Mouse (Mus musculus) embryonic facial prominence, embryonic 15.5 days (tissue): ENCODE data around the gene Ablim1. TPM values are rescaled to one million over a fixed set of nuclear protein-coding genes. Genes with fewer than 3 reads are reported as not detected.

Experiments
- ATAC-seq: fragments of 200-750 bp; cut with Nextera tagmentation; 2 replicates; pipeline ENCODE4 v1.8.0; 2017; ENCODE audit warnings: low read depth, moderate TSS enrichment; ENCODE audit not compliant: insufficient number of reproducible peaks, low FRiP score, low TSS enrichment
- H3K27ac ChIP-seq: fragments of 300-500 bp; sonication (generic); replicated peaks from 2 replicates; pipeline ENCODE4 v1.5.1; 2015; ENCODE audit warnings: mild to moderate bottlenecking, inconsistent platforms
- H3K27me3 ChIP-seq: fragments of 300-500 bp; sonication (generic); 2 replicates; pipeline ENCODE4 v1.6.1; 2015; ENCODE audit warnings: inconsistent platforms
- H3K36me3 ChIP-seq: fragments of 300-500 bp; sonication (generic); 2 replicates; pipeline ENCODE4 v1.6.1; 2015; ENCODE audit warnings: mild to moderate bottlenecking, inconsistent platforms
- H3K4me1 ChIP-seq: fragments of 300-500 bp; sonication (generic); 2 replicates; pipeline ENCODE4 v1.6.1; 2015; ENCODE audit warnings: inconsistent platforms
- H3K4me2 ChIP-seq: fragments of 300-500 bp; sonication (generic); replicated peaks from 2 replicates; pipeline ENCODE4 v1.6.1; 2015; ENCODE audit warnings: mild to moderate bottlenecking, inconsistent platforms
- H3K4me3 ChIP-seq: fragments of 300-500 bp; sonication (generic); replicated peaks from 2 replicates; pipeline ENCODE4 v1.5.1; 2015; ENCODE audit warnings: mild to moderate bottlenecking, inconsistent platforms
- H3K9ac ChIP-seq: fragments of 300-500 bp; sonication (generic); 2 replicates; pipeline ENCODE4 v1.6.1; 2015; ENCODE audit warnings: inconsistent platforms
- H3K9me3 ChIP-seq: fragments of 300-500 bp; sonication (generic); replicated peaks from 2 replicates; pipeline ENCODE4 v1.6.1; 2016; ENCODE audit warnings: inconsistent platforms
- WGBS: fragments of 180-500 bp; shearing (Covaris S2); methylation state at CpG from one replicate; pipeline ENCODE4 v1.1.7; 2015; 5-methylcytosine and 5-hydroxymethylcytosine counted together
- polyA plus RNA-seq: library from polyadenylated mRNA; unstranded; fragments of >200 nt; fragmentation: Nextera tagmentation; extraction: Ambion mirVana; gene quantifications from 2 replicates; pipeline ENCODE4 v1.2.1, GENCODE M21; 2015

Ablim1 gene
- polyA plus RNA-seq, 1 experiment from 2014 or later = 71.3 TPM

DNA sequence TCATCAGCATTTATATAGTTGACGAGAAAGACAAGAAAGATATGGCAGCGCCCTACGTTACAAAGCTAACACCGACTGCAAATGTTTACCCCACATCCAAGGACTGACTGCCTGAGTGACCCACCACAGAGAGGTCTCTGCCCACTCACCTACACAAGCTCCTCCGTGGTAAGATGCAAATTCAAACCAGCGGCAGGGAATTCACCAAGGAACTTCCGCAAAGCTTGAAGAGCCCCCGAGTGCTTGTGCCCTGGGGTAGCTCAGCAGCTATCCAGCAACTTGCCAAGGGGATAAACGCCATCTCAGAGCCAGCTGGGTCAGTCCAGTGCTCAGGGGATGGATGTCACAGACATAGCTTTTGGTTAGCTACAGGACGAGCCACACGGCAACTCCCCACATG lies 95.0 kb downstream of the Ablim1 start:
- Histone ChIP-seq H3K9ac (no peak overlapping the region), H3K9me3 (no peaks in the 10 kb centered on the region), H3K27ac (no peak overlapping the region), H3K4me1 (peaks cover 14% of the 10 kb centered on the region), H3K36me3 (no peaks in the 10 kb centered on the region), H3K27me3 (no peaks in the 10 kb centered on the region), H3K4me2 (no peak overlapping the region), H3K4me3 (no peak overlapping the region)
- WGBS = 72% methylated on average over 11 of the region's 11 CpGs
- ATAC-seq = no peak

- H3K9ac ChIP-seq = no peak overlapping the region
- no peak for ATAC-seq
- no peak overlapping the region for H3K27ac ChIP-seq
- WGBS = 64% methylated on average over 4 of the region's 4 CpGs
- no peaks in the 10 kb centered on the region for H3K9me3 ChIP-seq
- H3K4me1 ChIP-seq = peaks cover 14% of the 10 kb centered on the region
- H3K36me3 ChIP-seq = no peaks in the 10 kb centered on the region
- H3K27me3 ChIP-seq = no peaks in the 10 kb centered on the region
- no peak overlapping the region for H3K4me3 ChIP-seq
- H3K4me2 ChIP-seq = no peak overlapping the region
Measured at GRCm38 (mm10) chr19:57217161-57217560, 97.6 kb downstream of the Ablim1 start.

- Histone ChIP-seq H3K4me1 (no peaks in the 10 kb centered on the region), H3K4me3 (no peak overlapping the region), H3K9me3 (no peaks in the 10 kb centered on the region), H3K9ac (no peak overlapping the region), H3K4me2 (no peak overlapping the region), H3K27me3 (no peaks in the 10 kb centered on the region), H3K27ac (no peak overlapping the region), H3K36me3 (no peaks in the 10 kb centered on the region)
- 60% methylated on average over 8 of the region's 8 CpGs for WGBS
- no peak for ATAC-seq
Measured at GRCm38 (mm10) chr19:57215527-57215926, 99.2 kb downstream of the Ablim1 start.

- WGBS = 83% methylated on average over 2 of the region's 2 CpGs
- ATAC-seq = no peak
- H3K27me3 ChIP-seq = no peaks in the 10 kb centered on the region
- no peaks in the 10 kb centered on the region for H3K4me1 ChIP-seq
- no peak overlapping the region for H3K4me2 ChIP-seq
- H3K36me3 ChIP-seq = no peaks in the 10 kb centered on the region
- H3K4me3 ChIP-seq = no peak overlapping the region
- no peak overlapping the region for H3K9ac ChIP-seq
- no peaks in the 10 kb centered on the region for H3K9me3 ChIP-seq
- H3K27ac ChIP-seq = no peak overlapping the region
Measured at GRCm38 (mm10) chr19:57212406-57212805, 102.3 kb downstream of the Ablim1 start.

DNA sequence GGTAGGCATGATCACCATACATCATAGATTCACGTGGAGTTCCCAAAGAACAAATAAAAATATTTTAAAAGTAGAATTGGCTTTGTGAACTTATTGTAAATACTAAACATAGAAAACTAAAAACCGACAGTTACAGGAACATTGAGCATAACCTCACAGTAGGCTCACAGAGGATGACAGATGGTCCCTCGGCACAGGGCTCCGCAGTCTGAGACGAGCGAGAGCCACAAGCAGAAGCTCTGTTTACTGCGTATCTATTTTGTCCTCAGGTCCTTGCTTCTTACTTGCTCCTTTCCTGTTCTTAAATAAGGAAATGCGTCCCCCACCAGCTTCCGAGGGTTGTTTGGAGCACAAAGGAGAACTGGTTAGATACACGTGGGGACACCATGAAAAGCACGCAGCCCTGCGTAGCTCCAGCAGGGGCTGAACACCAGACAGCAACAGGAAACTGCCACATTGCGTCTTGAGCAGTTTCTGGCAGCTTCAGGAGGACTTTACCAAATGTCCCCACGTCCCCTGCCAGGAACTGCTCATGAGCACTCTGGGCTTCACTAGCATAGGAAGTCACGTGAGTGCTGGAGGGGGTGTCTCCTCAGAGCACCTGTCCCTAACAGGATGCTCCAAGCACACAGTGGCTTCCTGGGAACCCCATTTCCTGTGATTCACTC lies 103.1 kb downstream of the Ablim1 start:
- no peak for ATAC-seq
- Histone ChIP-seq H3K36me3 (no peaks in the 10 kb centered on the region), H3K9me3 (no peaks in the 10 kb centered on the region), H3K4me1 (no peaks in the 10 kb centered on the region), H3K4me3 (no peak overlapping the region), H3K9ac (no peak overlapping the region), H3K27ac (no peak overlapping the region), H3K27me3 (no peaks in the 10 kb centered on the region), H3K4me2 (no peak overlapping the region)
- 77% methylated on average over 15 of the region's 15 CpGs for WGBS

DNA sequence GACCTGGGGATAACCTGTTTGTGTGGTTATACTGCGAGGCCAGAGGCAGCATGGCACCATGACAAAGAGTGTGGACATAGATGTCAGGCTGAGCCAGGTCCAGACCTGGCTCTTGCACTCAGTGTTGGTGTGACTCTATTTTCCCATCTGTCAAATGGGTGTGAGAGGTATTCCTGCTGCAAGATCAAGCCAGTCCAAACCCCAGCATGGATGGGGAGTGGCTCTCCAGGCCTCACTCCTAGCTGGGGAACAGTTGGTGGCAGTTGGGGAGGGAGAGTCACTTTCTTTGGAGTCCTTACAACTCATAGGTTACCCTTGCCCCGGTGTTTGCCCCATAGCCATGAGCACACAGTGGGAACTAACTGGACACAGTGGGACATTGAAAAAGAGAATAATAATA lies 103.8 kb downstream of the Ablim1 start:
- no peaks in the 10 kb centered on the region for H3K27me3 ChIP-seq
- no peak for ATAC-seq
- no peak overlapping the region for H3K4me2 ChIP-seq
- no peaks in the 10 kb centered on the region for H3K4me1 ChIP-seq
- no peak overlapping the region for H3K4me3 ChIP-seq
- H3K9me3 ChIP-seq = no peaks in the 10 kb centered on the region
- H3K9ac ChIP-seq = no peak overlapping the region
- 91% methylated on average over 2 of the region's 2 CpGs for WGBS
- no peaks in the 10 kb centered on the region for H3K36me3 ChIP-seq
- H3K27ac ChIP-seq = no peak overlapping the region

DNA sequence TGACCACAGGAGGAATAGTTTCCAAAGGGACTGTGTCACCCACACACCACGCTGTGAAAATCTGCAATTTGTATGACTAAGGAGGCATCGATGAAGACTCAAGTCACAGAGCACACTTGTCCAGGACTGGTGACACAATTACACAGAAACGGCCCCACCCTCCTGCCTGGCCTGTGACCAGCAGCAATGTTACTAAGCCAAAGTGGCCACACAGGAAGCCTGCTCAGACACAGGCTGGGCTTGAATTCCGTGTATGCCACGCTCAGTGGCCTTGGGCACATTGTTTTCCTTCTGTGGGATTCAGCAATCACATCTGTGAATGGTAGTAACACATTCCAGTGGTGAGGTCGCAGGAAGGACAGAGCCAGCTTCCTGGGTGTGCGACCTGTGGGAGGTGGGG lies 110.6 kb downstream of the Ablim1 start:
- H3K4me3 ChIP-seq = no peak overlapping the region
- H3K4me2 ChIP-seq = no peak overlapping the region
- no peaks in the 10 kb centered on the region for H3K27me3 ChIP-seq
- no peak for ATAC-seq
- H3K27ac ChIP-seq = no peak overlapping the region
- no peak overlapping the region for H3K9ac ChIP-seq
- no peaks in the 10 kb centered on the region for H3K9me3 ChIP-seq
- WGBS = 54% methylated on average over 7 of the region's 7 CpGs
- peaks cover 22% of the 10 kb centered on the region for H3K4me1 ChIP-seq
- no peaks in the 10 kb centered on the region for H3K36me3 ChIP-seq

- 67% methylated on average over 1 of the region's 1 CpGs for WGBS
- H3K27me3 ChIP-seq = peaks cover 4% of the 10 kb centered on the region; the same call in 1 of the 2 replicates
- H3K4me3 ChIP-seq = no peak overlapping the region
- H3K9ac ChIP-seq = no peak overlapping the region
- no peak for ATAC-seq
- H3K36me3 ChIP-seq = no peaks in the 10 kb centered on the region
- peaks cover 38% of the 10 kb centered on the region for H3K4me1 ChIP-seq
- H3K9me3 ChIP-seq = no peaks in the 10 kb centered on the region
- no peak overlapping the region for H3K4me2 ChIP-seq
- H3K27ac ChIP-seq = no peak overlapping the region
Measured at GRCm38 (mm10) chr19:57202554-57202953, 112.2 kb downstream of the Ablim1 start.

DNA sequence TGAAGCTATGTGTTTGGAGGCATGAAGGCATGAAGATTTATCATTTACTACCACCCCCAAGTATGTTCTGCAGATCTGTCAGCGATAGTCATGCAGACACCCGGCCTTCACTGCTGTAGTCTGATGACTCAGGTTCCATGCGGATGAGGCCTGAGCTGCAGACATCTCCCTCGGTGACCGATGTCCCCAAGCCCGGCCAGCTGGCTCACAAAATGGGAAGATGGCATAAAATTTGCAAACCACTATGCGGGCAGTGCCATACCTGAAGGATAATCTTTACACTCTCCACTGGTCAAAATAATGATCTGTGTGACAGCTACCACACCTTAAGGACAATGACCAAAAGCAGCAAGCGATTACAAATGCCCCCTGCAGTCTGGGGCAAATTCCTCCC lies 113.6 kb downstream of the Ablim1 start:
- Histone ChIP-seq H3K27me3 (peaks cover 11% of the 10 kb centered on the region), H3K4me3 (no peak overlapping the region), H3K9ac (no peak overlapping the region), H3K9me3 (no peaks in the 10 kb centered on the region), H3K27ac (no peak overlapping the region), H3K36me3 (no peaks in the 10 kb centered on the region), H3K4me1 (peaks cover 45% of the 10 kb centered on the region), H3K4me2 (no peak overlapping the region)
- WGBS = 82% methylated on average over 8 of the region's 8 CpGs
- ATAC-seq = no peak

DNA sequence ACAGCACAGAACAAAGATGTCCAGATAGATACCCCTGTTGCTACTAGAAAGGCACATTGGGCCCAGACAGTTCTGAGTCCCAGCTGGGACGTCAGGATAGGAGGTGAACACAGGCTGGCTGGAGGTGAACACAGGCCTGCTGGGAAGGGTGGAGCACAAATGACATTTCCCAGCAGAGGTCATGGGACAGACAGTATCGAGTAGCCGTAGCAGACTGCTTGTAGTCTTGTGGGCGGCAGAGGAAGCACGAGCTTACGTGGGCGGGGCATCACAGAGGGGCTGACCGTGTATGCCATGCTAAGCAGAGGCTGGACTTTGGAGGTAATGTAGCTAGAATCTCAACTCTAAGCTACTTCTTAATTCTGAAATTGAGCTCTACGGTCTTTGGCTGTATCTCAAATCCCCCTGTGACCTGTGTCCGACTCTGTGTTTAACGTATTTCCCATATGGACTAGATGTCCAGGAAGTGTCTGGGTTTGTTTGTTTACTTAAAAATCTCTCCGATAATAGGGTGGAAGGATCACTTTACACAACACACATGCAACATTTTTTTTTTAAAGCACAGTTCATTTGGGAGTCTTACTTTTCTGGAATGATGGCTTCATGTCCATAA lies 114.1 kb downstream of the Ablim1 start:
- H3K4me1 ChIP-seq = peaks cover 45% of the 10 kb centered on the region
- H3K4me3 ChIP-seq = no peak overlapping the region
- H3K36me3 ChIP-seq = no peaks in the 10 kb centered on the region
- WGBS = 48% methylated on average over 12 of the region's 12 CpGs
- no peaks in the 10 kb centered on the region for H3K9me3 ChIP-seq
- H3K9ac ChIP-seq = no peak overlapping the region
- H3K27me3 ChIP-seq = peaks cover 15% of the 10 kb centered on the region
- ATAC-seq = no peak
- H3K4me2 ChIP-seq = no peak overlapping the region
- H3K27ac ChIP-seq = no peak overlapping the region

DNA sequence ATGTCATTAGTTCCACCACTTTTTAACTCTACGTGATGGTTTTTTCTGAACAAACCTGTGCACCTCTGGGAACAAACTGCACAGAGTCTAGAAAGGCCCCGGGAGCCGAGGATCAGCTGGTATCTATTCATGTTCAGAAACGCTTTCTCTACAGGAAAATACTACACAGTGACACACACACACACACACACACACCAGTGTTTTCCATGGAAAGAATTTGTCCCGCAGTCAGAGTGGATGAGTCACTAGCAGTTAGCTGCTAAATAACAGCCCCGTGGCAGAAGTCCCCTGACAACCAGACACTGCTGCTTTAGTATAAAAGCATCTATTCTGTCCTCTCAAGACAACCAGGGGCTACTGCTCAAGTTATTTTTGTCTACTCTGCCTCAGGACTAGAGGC lies 115.4 kb downstream of the Ablim1 start:
- Histone ChIP-seq H3K4me3 (no peak overlapping the region), H3K27ac (0 out of 2 replicates have a peak overlapping the region, but pooled peaks have one; percentile 45), H3K4me2 (no peak overlapping the region), H3K4me1 (peaks cover 45% of the 10 kb centered on the region), H3K9me3 (no peaks in the 10 kb centered on the region), H3K36me3 (no peaks in the 10 kb centered on the region), H3K27me3 (peaks cover 25% of the 10 kb centered on the region), H3K9ac (no peak overlapping the region)
- no peak for ATAC-seq
- WGBS = 25% methylated on average over 6 of the region's 6 CpGs

DNA sequence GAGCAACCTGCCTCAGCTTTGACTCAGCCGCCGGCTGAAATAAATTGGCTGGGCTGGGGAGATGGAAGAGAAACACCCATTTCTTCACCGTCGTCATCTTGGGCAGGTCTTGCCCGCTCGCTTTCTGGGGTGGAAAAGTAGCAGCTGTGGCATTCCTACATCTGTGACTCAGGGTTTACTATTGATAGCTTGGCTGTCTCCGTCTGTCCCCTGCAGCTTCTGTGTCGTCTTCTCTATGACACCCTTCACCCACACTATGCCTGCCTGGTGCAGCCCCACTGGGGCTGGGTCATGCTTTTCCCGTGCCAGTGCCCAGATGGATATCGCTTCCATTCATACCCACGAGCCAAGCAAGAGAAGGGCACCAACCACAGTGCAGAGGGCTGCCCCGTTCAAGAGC lies 116.2 kb downstream of the Ablim1 start:
- Histone ChIP-seq H3K4me1 (peaks cover 40% of the 10 kb centered on the region), H3K27ac (peak overlapping the region; percentile 51), H3K27me3 (peaks cover 25% of the 10 kb centered on the region), H3K9ac (no peak overlapping the region), H3K9me3 (no peaks in the 10 kb centered on the region), H3K4me2 (no peak overlapping the region; the same call in 1 of the 2 replicates), H3K36me3 (no peaks in the 10 kb centered on the region), H3K4me3 (no peak overlapping the region)
- ATAC-seq = no peak
- 36% methylated on average over 12 of the region's 12 CpGs for WGBS
